Mouse (Mus musculus): ENCODE data around the gene Prkce.

- TF ChIP-seq CTCF (IDR thresholded peaks at IDR 0.05; ENCODE audit: low read depth, low read length), result no peak
- no peak for TF ChIP-seq GATA1 (IDR thresholded peaks at IDR 0.05; ENCODE audit: borderline replicate concordance, low read length)
- TF ChIP-seq TAL1 (conservative IDR thresholded peaks at IDR 0.05; ENCODE audit: low read depth, low read length), result no peak
- no peak for TF ChIP-seq GATA2 (IDR thresholded peaks at IDR 0.05; ENCODE audit: borderline replicate concordance, low read depth, low read length)
Observed at GRCm38 (mm10) chr17:86330076-86330955, 162.7 kb downstream of the Prkce start.

Measured in G1E (cell line).